Mouse (Mus musculus): ENCODE data around the gene Pitx2. TPM values are rescaled to one million over a fixed set of nuclear protein-coding genes. Genes with fewer than 3 reads are reported as not detected.

The Pitx2 gene
- polyA plus RNA-seq, 1 experiment from 2014 or later, result 1.8 TPM

DNA sequence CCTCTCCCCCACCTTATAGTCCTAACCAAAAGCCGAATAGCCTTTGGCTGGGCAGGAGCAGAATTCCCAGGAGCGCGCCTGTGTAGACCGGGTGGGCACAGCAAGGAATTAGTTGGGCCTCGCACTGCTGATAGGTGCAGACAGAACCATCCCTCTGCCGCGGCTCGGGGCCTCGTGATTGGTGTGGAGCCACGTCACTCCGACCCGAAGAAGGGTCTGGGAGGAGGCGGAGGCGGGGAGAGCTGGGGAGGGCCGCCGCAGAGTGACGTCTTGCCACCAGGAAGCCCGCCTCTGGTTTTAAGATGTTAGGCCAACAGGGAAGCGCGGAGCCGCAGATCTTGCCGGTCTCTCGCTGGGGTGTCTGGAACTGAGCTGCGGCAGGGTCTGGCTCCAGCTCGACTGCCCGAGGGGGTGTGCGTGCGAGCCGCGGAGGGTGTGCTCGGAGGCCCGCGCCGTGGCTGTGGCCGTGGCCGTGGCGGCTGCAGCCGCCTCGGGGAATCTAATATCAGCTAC, 14.0 kb downstream of the Pitx2 start:
- H3K4me2 ChIP-seq (replicated peaks; ENCODE audit: low read depth, low read length), result peak overlapping the region; percentile 86
- H3K27ac ChIP-seq (ENCODE audit: low read depth, low read length), result no peak overlapping the region
- H3K36me3 ChIP-seq (ENCODE audit: control insufficient read depth, insufficient read depth, low read length), result no peaks in the 10 kb centered on the region
- peaks cover 13% of the 10 kb centered on the region; the same call in 1 of the 2 replicates for H3K4me1 ChIP-seq (ENCODE audit: control insufficient read depth, insufficient read depth, low read length)
- peaks cover 95% of the 10 kb centered on the region for H3K27me3 ChIP-seq (ENCODE audit: control insufficient read depth, insufficient read depth, low read length)
- no peaks in the 10 kb centered on the region for H3K9me3 ChIP-seq (ENCODE audit: control insufficient read depth, low read length)
- peak; percentile 94 for ATAC-seq (ENCODE audit: low FRiP score, low TSS enrichment)
- peak overlapping the region; percentile 49 for H3K4me3 ChIP-seq (ENCODE audit: low read length)
- WGBS, result under 1% methylated on average over 39 of the region's 39 CpGs
- peak overlapping the region; percentile 37; the same call in 1 of the 2 replicates for H3K9ac ChIP-seq (ENCODE audit: low read depth, low read length)

DNA sequence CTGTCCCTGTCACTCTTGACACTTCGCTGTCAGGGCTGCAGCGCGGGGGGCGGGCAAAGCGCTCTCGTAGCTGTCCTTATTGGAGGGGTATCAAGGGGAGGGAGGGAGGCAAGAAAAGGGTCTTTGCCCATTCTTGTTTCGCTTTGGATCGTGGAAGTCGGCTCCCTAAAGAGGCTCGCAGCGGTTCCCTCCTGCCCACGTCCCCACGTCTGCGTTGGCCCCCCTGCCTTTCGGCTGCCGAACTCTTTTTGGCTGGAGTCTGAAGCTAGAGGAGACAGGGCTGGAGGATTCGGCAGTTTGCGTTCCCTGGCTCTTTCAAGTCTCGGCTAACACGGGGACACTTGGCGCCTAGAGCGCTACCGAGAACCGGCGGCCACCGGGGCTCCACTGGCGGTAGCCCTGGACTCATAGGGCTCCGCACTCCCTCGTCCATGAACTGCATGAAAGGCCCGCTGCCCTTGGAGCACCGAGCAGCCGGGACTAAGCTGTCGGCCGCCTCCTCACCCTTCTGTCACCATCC, 14.5 kb downstream of the Pitx2 start:
- peak overlapping the region; percentile 49 for H3K4me3 ChIP-seq (ENCODE audit: low read length)
- no peak overlapping the region for H3K27ac ChIP-seq (ENCODE audit: low read depth, low read length)
- no peaks in the 10 kb centered on the region for H3K9me3 ChIP-seq (ENCODE audit: control insufficient read depth, low read length)
- WGBS, result under 1% methylated on average over 29 of the region's 34 CpGs
- peak overlapping the region; percentile 86 for H3K4me2 ChIP-seq (replicated peaks; ENCODE audit: low read depth, low read length)
- no peaks in the 10 kb centered on the region for H3K36me3 ChIP-seq (ENCODE audit: control insufficient read depth, insufficient read depth, low read length)
- H3K27me3 ChIP-seq (ENCODE audit: control insufficient read depth, insufficient read depth, low read length), result peaks cover 93% of the 10 kb centered on the region
- peaks cover 13% of the 10 kb centered on the region; the same call in 1 of the 2 replicates for H3K4me1 ChIP-seq (ENCODE audit: control insufficient read depth, insufficient read depth, low read length)
- peak overlapping the region; percentile 37; the same call in 1 of the 2 replicates for H3K9ac ChIP-seq (ENCODE audit: low read depth, low read length)
- peak; percentile 7; the same call in 1 of the 2 replicates for ATAC-seq (ENCODE audit: low FRiP score, low TSS enrichment)

DNA sequence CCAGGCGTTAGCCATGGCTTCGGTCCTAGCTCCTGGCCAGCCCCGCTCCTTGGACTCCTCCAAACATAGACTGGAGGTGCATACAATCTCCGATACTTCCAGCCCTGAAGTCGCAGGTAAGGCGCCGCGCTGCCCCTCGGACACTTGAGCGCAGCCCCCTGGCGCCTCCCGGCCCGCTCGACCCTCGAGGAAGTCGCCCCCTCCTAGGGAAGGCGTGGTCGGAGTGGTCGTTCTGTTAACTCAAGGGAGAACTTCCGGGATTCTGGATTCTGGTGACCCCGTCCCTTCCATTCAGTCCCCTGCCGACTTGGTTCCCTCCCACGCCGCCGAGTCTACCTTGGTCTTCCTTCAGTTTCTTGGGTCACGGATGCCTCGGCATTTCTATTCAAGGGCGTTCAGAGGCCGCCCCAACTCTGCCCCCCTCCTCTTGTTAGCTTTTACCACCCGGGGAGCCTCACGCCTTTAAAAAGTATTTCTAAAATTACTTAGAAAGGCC, 15.0 kb downstream of the Pitx2 start:
- peak overlapping the region; percentile 86 for H3K4me2 ChIP-seq (replicated peaks; ENCODE audit: low read depth, low read length)
- ATAC-seq (ENCODE audit: low FRiP score, low TSS enrichment), result 0 out of 2 replicates have a peak, but pooled peaks have one; percentile 5
- H3K27me3 ChIP-seq (ENCODE audit: control insufficient read depth, insufficient read depth, low read length), result peaks cover 93% of the 10 kb centered on the region
- under 1% methylated on average over 31 of the region's 31 CpGs for WGBS
- H3K27ac ChIP-seq (ENCODE audit: low read depth, low read length), result no peak overlapping the region
- no peaks in the 10 kb centered on the region for H3K36me3 ChIP-seq (ENCODE audit: control insufficient read depth, insufficient read depth, low read length)
- peaks cover 13% of the 10 kb centered on the region; the same call in 1 of the 2 replicates for H3K4me1 ChIP-seq (ENCODE audit: control insufficient read depth, insufficient read depth, low read length)
- peak overlapping the region; percentile 37; the same call in 1 of the 2 replicates for H3K9ac ChIP-seq (ENCODE audit: low read depth, low read length)
- peak overlapping the region; percentile 49 for H3K4me3 ChIP-seq (ENCODE audit: low read length)
- no peaks in the 10 kb centered on the region for H3K9me3 ChIP-seq (ENCODE audit: control insufficient read depth, low read length)

- no peak overlapping the region for H3K9ac ChIP-seq (ENCODE audit: low read depth, low read length)
- peak overlapping the region; percentile 49 for H3K4me3 ChIP-seq (ENCODE audit: low read length)
- peak overlapping the region; percentile 19; the same call in 1 of the 2 replicates for H3K4me2 ChIP-seq (replicated peaks; ENCODE audit: low read depth, low read length)
- no peak for ATAC-seq (ENCODE audit: low FRiP score, low TSS enrichment)
- no peak overlapping the region for H3K27ac ChIP-seq (ENCODE audit: low read depth, low read length)
- peaks cover 93% of the 10 kb centered on the region for H3K27me3 ChIP-seq (ENCODE audit: control insufficient read depth, insufficient read depth, low read length)
- WGBS, result 1% methylated on average over 26 of the region's 26 CpGs
- no peaks in the 10 kb centered on the region for H3K9me3 ChIP-seq (ENCODE audit: control insufficient read depth, low read length)
- no peaks in the 10 kb centered on the region for H3K36me3 ChIP-seq (ENCODE audit: control insufficient read depth, insufficient read depth, low read length)
- peaks cover 13% of the 10 kb centered on the region; the same call in 1 of the 2 replicates for H3K4me1 ChIP-seq (ENCODE audit: control insufficient read depth, insufficient read depth, low read length)
Observed at GRCm38 (mm10) chr3:129215241-129215750, 15.6 kb downstream of the Pitx2 start.

DNA sequence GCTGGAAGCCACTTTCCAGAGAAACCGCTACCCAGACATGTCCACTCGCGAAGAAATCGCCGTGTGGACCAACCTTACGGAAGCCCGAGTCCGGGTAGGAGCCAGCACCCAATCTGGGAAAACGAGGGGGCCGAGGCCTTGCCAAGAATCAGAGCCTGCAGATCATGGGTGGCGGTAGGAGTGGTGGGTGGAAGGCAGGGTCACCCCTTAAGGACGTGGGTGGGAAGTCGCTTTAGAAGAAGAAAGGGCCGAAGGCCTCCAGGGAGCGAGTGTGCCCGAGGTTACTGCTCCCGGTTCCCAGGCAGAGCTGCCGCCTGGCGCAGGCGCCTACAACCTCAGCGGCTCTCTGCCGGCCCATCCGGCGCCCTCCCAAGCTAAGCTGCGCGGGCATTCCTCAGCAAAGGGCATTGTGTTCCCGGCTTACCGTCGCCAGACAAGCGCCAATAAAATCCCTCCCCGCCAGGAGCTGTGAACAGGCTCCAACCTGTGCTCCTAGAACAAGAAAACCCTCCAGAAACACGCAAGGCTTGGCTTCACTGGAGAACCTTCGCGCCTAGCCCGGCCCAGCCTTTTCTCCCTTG, 16.2 kb downstream of the Pitx2 start:
- under 1% methylated on average over 35 of the region's 35 CpGs for WGBS
- Histone ChIP-seq H3K27ac (ENCODE audit: low read depth, low read length) (no peak overlapping the region), H3K4me2 (replicated peaks; ENCODE audit: low read depth, low read length) (peak overlapping the region; percentile 19; the same call in 1 of the 2 replicates), H3K27me3 (ENCODE audit: control insufficient read depth, insufficient read depth, low read length) (peaks cover 89% of the 10 kb centered on the region), H3K9ac (ENCODE audit: low read depth, low read length) (no peak overlapping the region; the same call in 1 of the 2 replicates), H3K9me3 (ENCODE audit: control insufficient read depth, low read length) (no peaks in the 10 kb centered on the region), H3K4me1 (ENCODE audit: control insufficient read depth, insufficient read depth, low read length) (peaks cover 13% of the 10 kb centered on the region; the same call in 1 of the 2 replicates), H3K36me3 (ENCODE audit: control insufficient read depth, insufficient read depth, low read length) (no peaks in the 10 kb centered on the region), H3K4me3 (ENCODE audit: low read length) (peak overlapping the region; percentile 49)
- ATAC-seq (ENCODE audit: low FRiP score, low TSS enrichment), result no peak

- Histone ChIP-seq H3K27ac (ENCODE audit: low read depth, low read length) (no peak overlapping the region), H3K9me3 (ENCODE audit: control insufficient read depth, low read length) (no peaks in the 10 kb centered on the region), H3K27me3 (ENCODE audit: control insufficient read depth, insufficient read depth, low read length) (peaks cover 89% of the 10 kb centered on the region), H3K4me1 (ENCODE audit: control insufficient read depth, insufficient read depth, low read length) (peaks cover 13% of the 10 kb centered on the region; the same call in 1 of the 2 replicates), H3K4me2 (replicated peaks; ENCODE audit: low read depth, low read length) (no peak overlapping the region), H3K36me3 (ENCODE audit: control insufficient read depth, insufficient read depth, low read length) (no peaks in the 10 kb centered on the region), H3K4me3 (ENCODE audit: low read length) (no peak overlapping the region), H3K9ac (ENCODE audit: low read depth, low read length) (no peak overlapping the region)
- 2% methylated on average over 9 of the region's 9 CpGs for WGBS
- ATAC-seq (ENCODE audit: low FRiP score, low TSS enrichment), result no peak
Observed at GRCm38 (mm10) chr3:129216491-129216890, 16.8 kb downstream of the Pitx2 start.

- no peak for ATAC-seq (ENCODE audit: low FRiP score, low TSS enrichment)
- no peak overlapping the region for H3K4me3 ChIP-seq (ENCODE audit: low read length)
- no peak overlapping the region for H3K27ac ChIP-seq (ENCODE audit: low read depth, low read length)
- peaks cover 89% of the 10 kb centered on the region for H3K27me3 ChIP-seq (ENCODE audit: control insufficient read depth, insufficient read depth, low read length)
- H3K4me2 ChIP-seq (replicated peaks; ENCODE audit: low read depth, low read length), result no peak overlapping the region
- H3K9me3 ChIP-seq (ENCODE audit: control insufficient read depth, low read length), result no peaks in the 10 kb centered on the region
- WGBS, result under 1% methylated on average over 34 of the region's 34 CpGs
- peaks cover 13% of the 10 kb centered on the region; the same call in 1 of the 2 replicates for H3K4me1 ChIP-seq (ENCODE audit: control insufficient read depth, insufficient read depth, low read length)
- H3K36me3 ChIP-seq (ENCODE audit: control insufficient read depth, insufficient read depth, low read length), result no peaks in the 10 kb centered on the region
- H3K9ac ChIP-seq (ENCODE audit: low read depth, low read length), result no peak overlapping the region
Observed at GRCm38 (mm10) chr3:129216911-129217561, 17.4 kb downstream of the Pitx2 start.

DNA sequence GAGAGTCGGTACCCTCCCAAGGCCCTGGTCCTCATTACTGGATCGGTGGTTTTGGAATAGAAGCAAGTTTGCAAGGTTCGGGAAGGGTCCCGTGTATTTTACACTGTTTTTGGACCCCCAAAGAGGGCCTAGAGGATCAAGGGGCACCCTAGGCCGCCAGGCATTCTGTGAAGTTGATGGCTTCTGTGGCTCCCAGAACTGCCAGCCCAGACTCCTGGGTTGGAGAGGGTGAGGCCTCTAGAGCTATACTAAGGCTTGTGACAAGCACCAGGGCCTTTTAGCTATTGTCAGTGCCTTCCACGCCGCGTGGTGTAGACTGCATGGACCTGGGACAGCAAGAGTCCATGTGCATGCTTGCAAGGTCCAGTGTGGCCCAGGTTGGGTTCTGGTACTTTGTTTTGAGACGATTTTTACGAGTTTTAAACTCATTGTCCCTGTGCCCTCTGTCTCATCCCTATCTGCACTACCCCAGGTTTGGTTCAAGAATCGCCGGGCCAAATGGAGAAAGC, 18.2 kb downstream of the Pitx2 start:
- Histone ChIP-seq H3K4me1 (ENCODE audit: control insufficient read depth, insufficient read depth, low read length) (peaks cover 13% of the 10 kb centered on the region; the same call in 1 of the 2 replicates), H3K9ac (ENCODE audit: low read depth, low read length) (no peak overlapping the region)
- 3% methylated on average over 12 of the region's 12 CpGs for WGBS

More for the DNA sequence above, 18.2 kb downstream of the Pitx2 start:
- ATAC-seq (ENCODE audit: low FRiP score, low TSS enrichment), result no peak
- no peak overlapping the region for H3K4me2 ChIP-seq (replicated peaks; ENCODE audit: low read depth, low read length)
- no peak overlapping the region for H3K4me3 ChIP-seq (ENCODE audit: low read length)
- H3K27me3 ChIP-seq (ENCODE audit: control insufficient read depth, insufficient read depth, low read length), result peaks cover 89% of the 10 kb centered on the region
- no peak overlapping the region for H3K27ac ChIP-seq (ENCODE audit: low read depth, low read length)
- H3K9me3 ChIP-seq (ENCODE audit: control insufficient read depth, low read length), result no peaks in the 10 kb centered on the region
- no peaks in the 10 kb centered on the region for H3K36me3 ChIP-seq (ENCODE audit: control insufficient read depth, insufficient read depth, low read length)
